Mouse (Mus musculus): ENCODE measurements around the gene Gm28374. TPM values are rescaled to one million over a fixed set of nuclear protein-coding genes. Genes with fewer than 3 reads are reported as not detected.
"Not testable (repeated sequence)": the region's sequence is repeated elsewhere in the genome, so short reads cannot be mapped to it uniquely, and the experiment has no call there.

Gm28374 gene
- 0.49 and 0.80 TPM in 2 replicates for polyA plus RNA-seq (2015; fragmentation: Nextera tagmentation; extraction: Ambion mirVana)

DNA sequence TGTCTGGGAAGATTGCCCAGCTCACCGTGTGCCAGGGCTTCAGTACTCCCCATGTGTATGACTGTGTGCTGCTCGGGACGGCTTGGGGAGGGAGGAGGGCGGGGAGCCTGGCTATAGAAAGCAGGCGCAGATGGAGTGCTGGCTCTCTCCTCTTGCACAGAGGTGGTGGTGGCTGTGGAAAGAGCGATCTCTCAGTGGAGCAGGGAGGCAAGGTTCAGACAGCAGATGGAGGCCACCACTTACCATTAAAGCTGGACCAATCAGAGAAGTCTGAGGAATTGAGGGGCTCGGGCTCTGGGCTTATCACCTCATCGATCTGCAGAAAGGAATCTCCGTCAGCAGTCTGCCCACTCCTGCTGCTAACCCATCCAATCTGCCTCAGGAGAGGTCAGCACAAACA, at the start of gene Gm28374:
Gene Gm28374, minus strand, starts transcription at position 101 of the 400 bp plus-strand sequence.
- 78% methylated on average over 9 of the region's 9 CpGs for WGBS (ENCODE audit: insufficient replicate concordance)

DNA sequence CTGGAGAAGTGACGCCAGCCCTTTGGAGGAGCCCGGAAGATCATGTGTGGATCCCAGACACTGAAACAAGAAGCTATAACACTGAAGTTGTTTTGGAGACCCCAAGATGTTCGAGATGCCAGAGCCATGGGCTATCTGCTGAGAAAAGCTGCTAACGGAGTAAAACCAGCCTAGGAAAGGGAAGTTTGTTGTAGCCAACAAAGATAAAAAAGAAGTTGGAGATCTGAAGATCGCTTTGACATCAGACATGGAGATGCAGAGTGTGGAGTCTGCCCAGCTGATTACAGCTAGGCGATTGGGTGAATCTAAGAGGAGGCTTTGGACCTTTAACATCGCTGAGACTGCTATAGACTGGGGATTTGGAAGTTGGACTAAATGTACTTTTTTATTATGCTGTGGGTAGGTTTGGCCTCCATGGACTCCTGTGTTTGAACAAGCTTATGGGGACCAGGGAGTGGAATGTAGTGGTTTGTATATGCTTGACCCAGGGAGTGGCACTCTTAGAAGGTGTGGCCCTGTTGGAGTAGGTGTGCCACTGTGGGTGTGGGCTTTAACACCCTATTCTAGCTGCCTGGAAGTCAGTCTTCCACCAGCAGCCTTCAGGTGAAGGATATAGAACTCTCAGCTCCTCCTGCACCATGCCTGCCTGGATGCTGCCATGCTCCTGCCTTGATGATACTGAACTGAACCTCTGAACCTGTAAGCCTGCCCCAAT, 48.5 kb upstream of the Gm28374 start:
- peak overlapping the region; percentile 97 for H3K27ac ChIP-seq
- peak overlapping the region; percentile 74 for H3K4me2 ChIP-seq
- H3K36me3 ChIP-seq, result peaks cover 13% of the 10 kb centered on the region; the same call in 1 of the 2 replicates
- 58% methylated on average over 7 of the region's 7 CpGs for WGBS (ENCODE audit: insufficient replicate concordance)
- H3K4me3 ChIP-seq (replicated peaks), result peak overlapping the region; percentile 47
- H3K9me3 ChIP-seq (replicated peaks); ATAC-seq (ENCODE audit: low read depth); H3K27me3 ChIP-seq; DNase-seq: not testable (repeated sequence)
- peak overlapping the region; percentile 64 for H3K9ac ChIP-seq
- H3K4me1 ChIP-seq (replicated peaks), result peaks cover 79% of the 10 kb centered on the region

More for the DNA sequence above, at the start of gene Gm28374:
- Histone ChIP-seq H3K9me3 (replicated peaks) (no peaks in the 10 kb centered on the region), H3K4me1 (replicated peaks) (peaks cover 42% of the 10 kb centered on the region), H3K27me3 (no peaks in the 10 kb centered on the region), H3K4me3 (replicated peaks) (no peak within 1 kb of the TSS; the same call in 1 of the 2 replicates), H3K4me2 (0 out of 2 replicates have a peak within 1 kb of the TSS, but pooled peaks have one; percentile 80), H3K9ac (no peak within 1 kb of the TSS), H3K27ac (no peak within 1 kb of the TSS), H3K36me3 (peaks cover 43% of the 10 kb centered on the region)
- ATAC-seq (ENCODE audit: low read depth), result no peak
- DNase-seq, result no peak

DNA sequence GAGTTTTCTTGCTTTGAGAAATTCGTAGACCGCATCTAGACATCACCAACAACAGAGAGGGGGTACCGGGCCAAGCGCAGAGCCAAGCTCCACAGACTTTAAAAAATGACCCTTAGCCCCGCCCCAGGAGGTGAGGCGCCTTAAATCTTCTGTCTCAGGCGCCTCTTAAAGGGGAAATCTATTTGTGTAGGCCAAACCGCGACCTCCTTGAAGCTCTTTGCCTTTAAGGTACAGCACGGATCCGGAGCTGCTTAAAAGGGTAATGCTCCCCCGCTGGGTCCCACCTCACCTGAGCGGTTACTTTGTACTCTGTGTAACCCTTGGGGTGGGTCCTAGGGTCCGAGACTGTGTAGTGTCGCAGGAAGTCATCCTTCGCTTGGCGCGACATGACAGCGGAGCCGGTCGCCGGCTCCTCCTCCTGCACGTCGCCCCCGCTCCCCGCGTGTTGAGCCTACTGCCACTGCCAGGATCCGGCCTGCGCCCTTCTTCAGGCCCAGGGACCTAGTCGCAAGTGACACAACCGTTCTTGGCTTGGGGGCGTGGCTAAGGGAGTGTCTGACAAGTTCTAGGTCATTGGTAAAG, 45.8 kb upstream of the Gm28374 start, which contains the start of gene Snx15:
Gene Snx15, minus strand, starts transcription at position 545 of the 582 bp plus-strand sequence.
- Histone ChIP-seq H3K4me1 (replicated peaks) (peaks cover 62% of the 10 kb centered on the region), H3K4me3 (replicated peaks) (peak within 1 kb of the TSS; percentile 71), H3K27ac (peak within 1 kb of the TSS; percentile 96), H3K27me3 (no peaks in the 10 kb centered on the region), H3K9me3 (replicated peaks) (no peaks in the 10 kb centered on the region), H3K36me3 (peaks cover 10% of the 10 kb centered on the region), H3K9ac (peak within 1 kb of the TSS; percentile 82), H3K4me2 (peak within 1 kb of the TSS; percentile 71)
- ATAC-seq (ENCODE audit: low read depth) (peak; percentile 82), DNase-seq (peak; percentile 95)
- WGBS (ENCODE audit: insufficient replicate concordance), result under 1% methylated on average over 32 of the region's 32 CpGs

DNA sequence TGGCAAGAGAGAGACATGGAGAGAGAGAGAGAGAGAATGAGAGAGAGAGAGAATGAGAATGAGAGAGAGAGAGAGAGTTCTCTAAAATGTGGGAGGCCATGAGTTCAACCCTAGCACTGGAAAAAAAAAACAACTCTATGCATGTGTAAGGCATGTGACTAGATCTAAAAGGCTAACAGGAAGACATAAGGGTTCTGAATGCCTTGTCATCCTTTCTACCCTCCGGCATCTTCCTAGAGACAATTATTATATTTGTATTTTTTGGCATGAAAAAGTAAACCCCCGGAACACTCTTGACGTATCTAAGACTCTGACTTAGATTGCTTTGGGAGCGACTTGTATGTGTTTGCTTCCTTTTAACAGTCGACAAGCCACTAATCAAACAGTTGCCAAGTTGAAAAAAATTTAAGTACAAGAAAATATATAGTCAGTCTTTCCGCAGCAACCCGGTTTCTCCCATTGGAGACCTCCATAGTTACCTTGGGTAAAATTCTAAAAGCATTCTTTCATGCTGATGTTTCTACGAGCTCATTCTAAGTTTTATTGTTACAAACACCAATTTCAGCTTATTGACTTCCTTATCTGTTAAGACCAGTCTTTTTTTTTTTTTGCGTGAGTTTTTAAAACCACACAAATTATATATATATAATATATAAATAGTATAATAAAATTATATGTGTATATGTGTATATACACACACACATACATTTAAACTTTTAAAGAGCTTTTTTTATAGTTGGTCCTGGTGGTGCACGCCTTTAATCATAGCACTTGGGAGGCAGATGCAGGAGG, 44.9 kb upstream of the Gm28374 start:
- peaks cover 57% of the 10 kb centered on the region for H3K4me1 ChIP-seq (replicated peaks)
- peaks cover 13% of the 10 kb centered on the region for H3K36me3 ChIP-seq
- peak overlapping the region; percentile 71 for H3K4me2 ChIP-seq
- ATAC-seq (ENCODE audit: low read depth), result no peak
- peak overlapping the region; percentile 71 for H3K4me3 ChIP-seq (replicated peaks)
- 60% methylated on average over 10 of the region's 10 CpGs for WGBS (ENCODE audit: insufficient replicate concordance)
- H3K27me3 ChIP-seq, result no peaks in the 10 kb centered on the region
- peak overlapping the region; percentile 82 for H3K9ac ChIP-seq
- H3K27ac ChIP-seq, result peak overlapping the region; percentile 96
- no peaks in the 10 kb centered on the region for H3K9me3 ChIP-seq (replicated peaks)
- DNase-seq, result no peak

DNA sequence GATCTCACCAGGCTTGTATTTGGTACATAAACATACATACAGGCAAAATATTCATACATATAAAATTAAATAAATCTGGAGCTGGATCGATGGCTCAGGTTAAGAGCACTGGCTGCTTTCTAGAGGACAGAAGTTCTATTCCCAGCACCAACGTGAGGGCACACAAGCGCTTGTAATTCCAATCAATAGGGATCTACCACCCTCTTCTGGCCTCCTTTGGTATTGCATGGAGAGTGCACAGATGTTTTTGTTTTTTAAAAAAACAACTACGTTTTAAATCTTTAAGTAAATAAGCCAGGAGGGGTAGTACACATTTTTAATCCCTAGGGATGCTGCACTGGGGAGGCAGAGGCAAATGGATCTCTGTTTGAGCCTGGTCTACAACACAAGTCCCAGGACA, 44.2 kb upstream of the Gm28374 start:
- WGBS (ENCODE audit: insufficient replicate concordance), result 15% methylated on average over 4 of the region's 4 CpGs
- Histone ChIP-seq H3K27me3 (no peaks in the 10 kb centered on the region), H3K9me3 (replicated peaks) (no peaks in the 10 kb centered on the region), H3K9ac (peak overlapping the region; percentile 61), H3K4me1 (replicated peaks) (peaks cover 50% of the 10 kb centered on the region), H3K36me3 (peaks cover 19% of the 10 kb centered on the region), H3K4me3 (replicated peaks) (peak overlapping the region; percentile 71), H3K27ac (peak overlapping the region; percentile 96), H3K4me2 (peak overlapping the region; percentile 71)
- DNase-seq (peak; percentile 52), ATAC-seq (ENCODE audit: low read depth) (no peak)

DNA sequence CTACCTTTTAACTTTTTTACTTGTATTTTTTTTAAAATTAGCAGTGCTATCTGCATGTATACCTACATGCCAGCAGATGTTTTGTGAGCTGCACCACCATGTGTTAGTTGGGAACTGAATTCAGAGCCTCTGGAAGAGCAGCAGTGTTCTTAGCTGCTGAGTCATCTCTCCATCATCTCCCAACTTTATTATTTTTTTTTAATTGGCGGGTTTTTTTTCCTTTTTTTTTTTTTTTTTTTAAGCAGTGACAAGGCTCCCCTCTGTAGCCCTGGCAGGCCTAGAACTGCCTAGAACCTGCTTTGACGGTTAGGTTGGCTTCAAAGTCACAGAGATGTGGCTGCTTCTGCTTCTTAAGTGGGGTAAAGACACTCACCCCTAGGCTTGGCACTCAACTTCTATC, 42.8 kb upstream of the Gm28374 start:
- ATAC-seq (ENCODE audit: low read depth), result no peak
- no peak for DNase-seq
- H3K27ac ChIP-seq, result peak overlapping the region; percentile 15; the same call in 1 of the 2 replicates
- H3K27me3 ChIP-seq, result no peaks in the 10 kb centered on the region
- peaks cover 41% of the 10 kb centered on the region for H3K4me1 ChIP-seq (replicated peaks)
- H3K4me2 ChIP-seq, result no peak overlapping the region
- no peak overlapping the region for H3K9ac ChIP-seq
- no peaks in the 10 kb centered on the region for H3K9me3 ChIP-seq (replicated peaks)
- WGBS (ENCODE audit: insufficient replicate concordance), result 64% methylated on average over 2 of the region's 2 CpGs
- H3K4me3 ChIP-seq (replicated peaks), result no peak overlapping the region
- peaks cover 33% of the 10 kb centered on the region for H3K36me3 ChIP-seq

DNA sequence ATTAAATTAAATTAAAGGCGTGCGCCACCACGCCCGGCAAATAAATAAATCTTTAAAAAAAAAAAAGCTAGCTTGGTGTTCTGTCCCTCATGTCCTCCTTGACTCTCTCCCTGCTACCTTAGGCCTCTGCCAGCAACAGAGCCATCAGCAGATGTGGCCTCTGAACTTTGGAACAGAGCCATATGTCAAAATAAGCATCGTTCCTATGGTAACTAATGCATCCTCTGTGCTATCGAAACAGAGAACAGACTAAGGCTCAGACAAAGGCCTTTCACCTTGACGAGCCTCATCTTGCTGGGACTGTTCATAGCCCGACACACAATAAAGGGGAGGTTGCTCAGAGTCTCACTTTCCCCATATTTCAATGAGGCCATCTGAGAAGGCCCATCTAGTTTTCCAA, 41.3 kb upstream of the Gm28374 start:
- H3K9me3 ChIP-seq (replicated peaks), result no peaks in the 10 kb centered on the region
- no peak overlapping the region for H3K4me3 ChIP-seq (replicated peaks)
- DNase-seq, result no peak
- ATAC-seq (ENCODE audit: low read depth), result no peak
- H3K9ac ChIP-seq, result no peak overlapping the region
- H3K36me3 ChIP-seq, result peaks cover 37% of the 10 kb centered on the region
- no peaks in the 10 kb centered on the region for H3K27me3 ChIP-seq
- no peak overlapping the region; the same call in 1 of the 2 replicates for H3K27ac ChIP-seq
- no peak overlapping the region for H3K4me2 ChIP-seq
- peaks cover 36% of the 10 kb centered on the region for H3K4me1 ChIP-seq (replicated peaks)
- WGBS (ENCODE audit: insufficient replicate concordance), result 80% methylated on average over 8 of the region's 8 CpGs

DNA sequence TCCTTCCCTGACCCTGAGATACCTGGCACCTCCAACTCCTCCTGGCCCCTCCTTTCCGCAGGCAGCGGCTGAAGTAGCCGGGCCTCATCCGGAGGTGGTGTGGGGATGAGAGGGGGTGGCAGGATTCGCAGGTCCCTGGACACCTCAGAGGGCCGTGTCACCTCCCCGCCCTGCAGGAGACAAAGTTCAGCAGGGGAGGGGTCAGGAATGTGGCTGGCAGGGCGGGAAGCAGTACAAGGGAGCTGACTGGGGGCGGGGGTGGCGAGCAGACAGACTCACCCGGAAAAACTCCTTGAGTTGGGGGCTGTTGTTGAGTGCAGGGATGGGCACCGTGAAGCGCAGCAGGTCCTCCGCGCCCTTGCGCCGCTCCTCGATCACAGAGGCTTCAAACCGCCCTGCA, 39.7 kb upstream of the Gm28374 start:
- 0 out of 2 replicates have a peak overlapping the region, but pooled peaks have one; percentile 7 for H3K9ac ChIP-seq
- ATAC-seq (ENCODE audit: low read depth), result no peak
- peak overlapping the region; percentile 16 for H3K4me3 ChIP-seq (replicated peaks)
- no peaks in the 10 kb centered on the region for H3K27me3 ChIP-seq
- H3K36me3 ChIP-seq, result peaks cover 37% of the 10 kb centered on the region
- 57% methylated on average over 19 of the region's 19 CpGs for WGBS (ENCODE audit: insufficient replicate concordance)
- peaks cover 40% of the 10 kb centered on the region for H3K4me1 ChIP-seq (replicated peaks)
- H3K4me2 ChIP-seq, result peak overlapping the region; percentile 45
- no peak for DNase-seq
- no peaks in the 10 kb centered on the region for H3K9me3 ChIP-seq (replicated peaks)
- peak overlapping the region; percentile 49 for H3K27ac ChIP-seq

DNA sequence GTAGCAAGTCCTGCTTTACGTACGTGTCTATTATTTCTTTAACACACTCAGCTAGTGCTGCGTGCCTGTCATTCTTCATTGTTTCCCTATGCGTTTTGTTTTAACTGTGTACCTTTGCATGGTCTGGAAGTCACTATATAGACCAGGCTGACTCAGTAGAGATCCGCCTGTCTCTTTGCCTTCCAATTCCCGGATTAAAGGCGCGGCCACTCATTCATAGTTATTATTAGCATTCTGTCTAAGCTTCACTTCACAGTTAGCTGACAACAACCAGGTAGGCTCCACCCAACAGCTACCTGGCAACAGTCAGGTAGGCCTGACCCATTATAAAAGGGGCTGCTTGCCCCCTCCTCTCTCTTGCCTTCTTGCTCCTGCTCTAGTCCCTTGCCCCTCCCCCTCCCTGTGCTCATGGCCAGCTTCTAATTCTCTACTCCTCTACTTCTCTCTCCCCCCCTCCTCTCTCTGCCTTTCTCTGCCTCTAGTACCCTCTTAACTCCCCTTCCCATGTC, 36.7 kb upstream of the Gm28374 start:
- Histone ChIP-seq H3K4me2 (peak overlapping the region; percentile 99), H3K9me3 (replicated peaks) (no peaks in the 10 kb centered on the region), H3K4me3 (replicated peaks) (peak overlapping the region; percentile 88), H3K27me3 (no peaks in the 10 kb centered on the region), H3K9ac (peak overlapping the region; percentile 55), H3K36me3 (peaks cover 60% of the 10 kb centered on the region), H3K27ac (peak overlapping the region; percentile 56), H3K4me1 (replicated peaks) (peaks cover 39% of the 10 kb centered on the region)
- ATAC-seq (ENCODE audit: low read depth) (no peak), DNase-seq (no peak)
- WGBS (ENCODE audit: insufficient replicate concordance), result 9% methylated on average over 8 of the region's 8 CpGs

DNA sequence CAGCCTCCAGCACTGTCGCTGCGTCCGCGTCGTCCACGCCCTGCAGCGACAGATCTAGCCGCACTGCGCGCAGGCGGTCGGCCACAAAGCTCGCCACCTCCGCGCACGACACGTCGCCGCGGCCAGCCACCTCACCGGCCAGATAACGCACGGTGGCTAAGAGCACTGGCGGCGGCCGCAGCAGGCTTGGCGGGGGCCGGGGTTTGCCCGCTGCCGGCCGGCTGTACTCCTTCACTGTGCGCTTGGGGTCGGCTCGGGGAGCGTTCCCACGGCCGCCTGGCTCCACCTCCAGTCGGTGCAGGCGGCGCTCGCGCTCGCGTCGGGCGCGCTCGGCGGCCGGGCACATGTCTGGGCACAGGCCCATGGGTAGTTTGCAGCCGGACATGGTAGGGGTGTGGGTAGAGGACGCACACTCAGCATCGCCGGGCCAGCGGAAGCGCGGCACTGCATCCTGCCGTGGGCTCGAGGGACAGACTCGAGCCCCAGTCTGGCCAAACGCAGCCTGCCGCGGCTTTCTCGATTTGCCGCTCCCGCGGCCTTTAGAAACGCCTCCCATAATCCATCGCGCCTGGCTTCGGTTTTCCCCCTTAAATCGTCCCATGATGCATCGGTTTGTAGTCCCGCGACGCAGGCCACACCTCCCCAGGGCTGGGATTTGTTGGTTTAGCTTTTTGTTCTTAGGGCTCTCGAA, 36.1 kb upstream of the Gm28374 start, which contains the start of gene Sac3d1:
Gene Sac3d1, minus strand, starts transcription at position 665 of the 691 bp plus-strand sequence.
- Histone ChIP-seq H3K4me2 (peak within 1 kb of the TSS; percentile 99), H3K9ac (peak within 1 kb of the TSS; percentile 92), H3K9me3 (replicated peaks) (no peaks in the 10 kb centered on the region), H3K4me1 (replicated peaks) (peaks cover 36% of the 10 kb centered on the region), H3K4me3 (replicated peaks) (peak within 1 kb of the TSS; percentile 88), H3K36me3 (peaks cover 55% of the 10 kb centered on the region), H3K27ac (peak within 1 kb of the TSS; percentile 98), H3K27me3 (no peaks in the 10 kb centered on the region)
- DNase-seq, result peak; percentile 83
- WGBS (ENCODE audit: insufficient replicate concordance), result under 1% methylated on average over 77 of the region's 77 CpGs
- ATAC-seq (ENCODE audit: low read depth), result peak; percentile 82
